Mouse (Mus musculus) urinary bladder, postnatal 36 days (tissue): ENCODE measurements around the gene Nr2e1.

Source experiments
- DNase-seq, 2 experiments: peaks; one replicate each; pipeline ENCODE4 v3.0.0; 2022; ENCODE audit warnings: low spot score in 2 of 2, mixed read lengths in 1 of 2

Nr2e1 gene

GRCm38 (mm10) chr10:42587961-42588750 is 4.7 kb upstream of the Nr2e1 start:
- no peak for DNase-seq

GRCm38 (mm10) chr10:42585596-42586305 is 2.3 kb upstream of the Nr2e1 start:
- no peak for DNase-seq

GRCm38 (mm10) chr10:42585156-42585555 is 1.7 kb upstream of the Nr2e1 start:
- DNase-seq = no peak

DNA sequence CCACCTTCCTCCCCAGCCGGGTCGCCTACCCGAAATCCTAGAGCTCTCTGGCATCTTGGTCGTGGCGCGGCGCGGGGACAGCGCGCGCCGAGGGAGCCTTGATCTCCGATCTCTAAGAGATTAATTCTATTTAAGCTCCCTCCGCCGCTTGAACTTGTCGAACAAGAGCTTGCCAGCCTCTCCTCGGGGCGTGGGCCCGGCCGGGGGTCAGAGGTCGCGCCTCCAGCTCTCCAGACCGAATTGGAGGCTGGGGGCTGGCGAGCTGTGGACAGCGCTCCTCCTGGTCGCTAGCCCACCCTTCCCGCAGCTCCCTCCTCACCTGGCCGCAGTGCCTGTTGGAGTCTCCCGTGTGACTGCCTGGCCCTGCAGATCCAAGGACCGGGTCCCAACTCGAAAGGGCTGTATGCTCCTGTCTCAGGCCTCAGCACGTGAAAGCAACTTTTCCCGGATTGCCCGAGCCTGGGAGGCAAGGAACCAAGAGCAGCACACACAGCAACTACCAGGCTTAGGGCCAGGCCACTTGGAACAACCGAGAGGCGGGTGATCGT is 1.1 kb upstream of the Nr2e1 start:
- DNase-seq = no peak

DNA sequence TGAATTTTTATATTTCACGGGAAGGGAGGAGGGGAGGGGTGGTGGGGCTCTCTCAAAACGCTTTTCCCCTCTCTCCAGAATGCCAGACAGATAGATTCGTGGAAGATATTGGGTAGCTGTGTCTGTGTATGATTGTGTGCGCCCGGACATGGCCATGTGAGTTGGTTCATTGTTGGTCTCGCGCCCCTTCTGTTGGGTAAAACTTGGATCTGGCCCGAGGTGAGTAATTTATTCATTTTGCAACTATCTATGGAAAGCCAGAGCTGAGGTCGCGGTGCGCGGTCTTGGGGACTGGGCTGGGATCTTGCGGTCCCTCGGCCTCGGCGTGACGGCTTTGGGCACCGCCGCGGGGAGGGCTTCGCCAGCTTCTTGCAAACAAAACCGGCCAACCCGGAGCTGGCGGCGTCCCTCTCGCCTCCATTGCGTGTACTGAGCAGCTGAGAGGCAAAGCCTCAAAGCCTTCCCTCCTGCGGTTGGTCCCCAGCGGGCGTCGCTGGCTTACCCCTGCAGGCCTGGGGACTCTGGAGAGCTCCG is 537 bp upstream of the Nr2e1 start:
- DNase-seq = no peak

DNA sequence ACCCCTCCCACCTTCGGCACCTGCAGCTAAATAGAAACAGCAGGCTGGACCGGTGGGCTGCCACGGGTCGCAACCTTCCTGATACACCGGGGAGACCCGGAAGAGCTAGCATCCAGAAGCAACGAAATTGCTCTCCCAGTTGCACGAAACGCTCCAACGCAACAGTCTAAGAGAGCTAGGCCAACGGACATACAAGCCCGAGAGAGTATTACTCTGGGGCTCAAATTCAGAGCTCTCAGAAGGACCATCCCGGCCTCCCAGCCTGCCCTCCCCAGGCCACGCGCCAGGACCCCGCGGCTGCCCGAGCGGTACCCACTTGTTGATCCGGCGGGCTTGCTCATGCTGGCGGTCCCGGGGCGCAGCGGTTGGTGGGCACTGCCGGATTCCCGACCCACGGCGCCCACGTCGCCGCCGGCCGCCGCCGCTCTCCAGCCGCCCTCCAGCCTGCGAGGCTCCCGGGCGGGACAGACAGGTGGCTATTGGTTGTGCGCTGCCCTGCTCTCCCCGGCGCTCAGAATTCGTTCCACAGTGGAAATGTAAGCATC is 794 bp downstream of the Nr2e1 start:
- DNase-seq = no peak

GRCm38 (mm10) chr10:42581694-42582565 is 1.5 kb downstream of the Nr2e1 start:
- no peak for DNase-seq

- DNase-seq = no peak
Measured at GRCm38 (mm10) chr10:42580951-42581277, 2.5 kb downstream of the Nr2e1 start.

DNA sequence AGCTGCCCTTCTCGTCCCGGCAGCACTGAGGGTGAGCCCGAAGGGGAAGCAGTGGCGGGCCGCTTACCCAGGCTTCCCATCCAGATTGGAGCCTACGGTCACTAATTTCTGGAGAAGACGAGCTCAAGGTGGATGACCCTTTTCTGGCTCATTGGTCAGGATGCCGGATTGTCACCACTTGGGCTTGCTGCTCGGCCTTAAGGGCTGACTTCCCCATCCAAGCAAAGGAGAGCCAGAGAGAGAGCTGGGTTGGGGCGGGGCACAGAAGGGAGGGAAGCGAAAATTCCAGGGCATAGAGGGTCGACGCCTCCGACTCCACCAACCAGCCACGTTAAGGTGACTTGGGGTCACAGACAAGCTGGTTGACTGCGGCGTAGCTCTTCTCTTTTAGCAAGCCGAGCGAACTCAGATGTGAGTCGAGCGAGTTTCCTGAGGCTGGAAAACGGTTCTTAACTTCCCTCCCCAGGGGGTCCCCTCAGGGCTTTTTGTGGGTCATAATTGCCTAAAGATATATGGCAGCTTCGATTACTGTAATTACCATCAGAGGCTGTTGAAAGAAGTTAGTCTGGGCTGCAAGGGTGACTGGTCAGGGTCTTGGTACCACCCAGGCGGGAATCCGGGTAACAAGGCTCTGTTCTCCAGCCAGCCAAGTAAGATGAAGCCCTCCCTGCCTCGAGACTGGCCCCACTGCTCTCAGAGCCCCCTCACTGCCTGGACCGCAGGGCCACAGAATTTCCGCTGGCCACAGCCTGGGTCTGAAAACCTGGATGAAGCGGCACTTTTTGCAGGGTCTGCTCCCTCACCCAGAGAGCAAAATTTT is 3.1 kb downstream of the Nr2e1 start:
- DNase-seq = no peak

- DNase-seq = no peak
Measured at GRCm38 (mm10) chr10:42579475-42580130, 3.8 kb downstream of the Nr2e1 start.

DNA sequence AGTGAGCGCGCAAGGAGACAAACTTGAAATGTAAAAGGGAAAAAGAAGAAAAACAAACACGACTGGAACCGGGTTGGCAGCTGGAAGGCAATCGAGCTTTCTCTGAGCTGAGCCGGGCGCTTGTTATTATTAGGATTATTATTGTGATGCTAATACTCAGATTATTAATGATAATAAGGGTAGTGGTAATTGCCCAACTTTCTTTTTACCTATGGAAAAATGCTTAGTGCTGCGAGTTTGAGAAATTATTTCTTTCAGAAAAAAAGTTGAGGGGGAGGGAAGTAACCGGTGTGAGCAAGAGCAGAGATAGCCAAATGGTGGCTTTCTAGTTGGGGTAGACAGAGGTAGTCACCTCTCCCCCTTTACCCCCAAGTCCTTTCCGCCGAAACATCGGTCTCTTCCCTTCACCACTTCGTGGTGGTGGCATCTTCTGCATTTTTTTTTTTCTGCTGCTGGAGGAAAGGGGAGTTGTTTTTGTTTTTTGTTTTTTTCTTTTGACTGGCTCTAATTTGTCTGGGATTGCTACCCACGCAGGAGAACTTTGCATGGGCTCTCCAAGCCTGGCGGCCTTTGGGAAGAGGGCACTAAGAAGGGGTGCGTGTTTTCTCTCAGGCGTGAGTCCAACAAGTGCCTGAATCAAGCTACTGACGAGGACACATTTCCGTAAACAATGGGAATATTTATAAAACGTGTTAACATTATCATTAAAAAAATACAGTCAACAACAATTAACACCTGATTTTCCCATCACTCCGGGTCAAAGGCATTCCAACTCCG is 4.5 kb downstream of the Nr2e1 start:
- no peak for DNase-seq

GRCm38 (mm10) chr10:42578281-42578675 is 5.2 kb downstream of the Nr2e1 start:
- no peak for DNase-seq

- DNase-seq = no peak
Measured at GRCm38 (mm10) chr10:42577525-42578280, 5.7 kb downstream of the Nr2e1 start.

GRCm38 (mm10) chr10:42574639-42575038 is 8.8 kb downstream of the Nr2e1 start:
- no peak for DNase-seq

- DNase-seq = no peak
Measured at GRCm38 (mm10) chr10:42572971-42573370, 10.5 kb downstream of the Nr2e1 start.

DNA sequence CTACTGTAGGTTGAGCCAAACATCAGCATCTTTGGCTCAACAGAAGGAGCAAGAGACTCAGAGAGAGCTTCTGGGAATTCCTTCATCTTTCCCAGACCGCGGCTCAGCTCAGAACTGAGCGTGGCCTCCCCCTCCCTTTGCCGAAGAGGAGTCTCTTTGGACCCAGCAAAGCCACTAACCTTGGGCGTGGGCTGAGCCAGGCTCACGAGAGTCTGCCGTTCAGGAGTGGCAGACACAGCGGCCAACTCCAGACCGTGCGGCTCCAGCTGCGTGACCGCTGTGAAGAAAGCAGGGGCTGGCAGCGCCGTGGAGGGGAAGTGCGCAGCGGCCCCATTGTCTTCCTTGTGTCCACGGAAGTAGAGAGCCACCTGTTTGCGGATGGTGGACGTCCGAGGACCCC is 10.9 kb downstream of the Nr2e1 start:
- no peak for DNase-seq

DNA sequence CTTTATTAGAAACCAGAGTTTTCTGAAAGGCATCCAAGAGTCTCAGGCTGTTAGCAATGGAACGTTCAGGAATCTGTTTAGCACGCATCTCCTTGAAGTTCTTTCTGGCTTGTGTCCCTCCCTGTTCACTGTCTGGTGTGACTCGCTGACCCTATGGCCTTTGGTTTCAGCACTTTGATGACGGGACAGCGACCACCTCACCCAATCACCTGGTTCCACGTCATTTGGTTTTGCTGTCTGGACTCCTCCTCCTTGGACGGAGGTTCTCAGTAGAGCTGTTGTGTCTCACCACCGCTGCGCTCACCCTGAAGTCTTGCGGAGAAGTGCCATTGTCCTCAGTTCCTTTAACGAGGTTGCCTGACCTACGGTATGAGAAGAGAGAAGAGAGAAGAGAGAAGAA is 21.2 kb downstream of the Nr2e1 start:
- no peak for DNase-seq

DNA sequence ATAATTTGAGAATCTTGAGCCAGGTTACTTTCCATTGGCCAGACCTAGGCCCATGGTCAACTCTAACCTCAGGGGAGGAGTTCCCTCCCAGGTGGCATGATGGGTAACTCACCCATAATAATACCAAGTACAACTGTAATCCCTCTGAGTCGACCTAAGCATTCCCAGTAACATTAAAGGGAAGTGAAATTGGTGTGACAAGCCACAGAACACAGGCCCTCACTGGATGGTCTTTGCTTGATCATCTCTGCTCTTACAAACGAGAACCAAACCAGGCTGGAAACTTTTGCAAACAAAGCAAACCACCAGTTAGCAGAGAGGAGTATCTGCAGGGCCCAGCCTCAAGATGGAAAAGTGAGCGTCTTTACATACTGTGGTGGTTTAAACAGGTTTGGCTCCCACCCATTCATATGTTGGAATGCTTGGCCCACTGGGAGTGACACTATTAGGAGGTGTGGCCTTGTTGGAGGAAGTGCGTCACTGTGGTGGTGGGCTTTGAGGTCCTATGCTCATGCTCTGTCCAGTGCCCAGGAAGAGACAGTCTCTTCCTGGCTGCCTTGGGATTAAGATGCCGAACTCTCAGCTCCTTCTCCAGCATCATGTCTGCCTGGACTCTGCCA is 23.7 kb downstream of the Nr2e1 start:
- no peak for DNase-seq
